Mouse (Mus musculus): ENCODE measurements around the gene Dusp12.

DNA sequence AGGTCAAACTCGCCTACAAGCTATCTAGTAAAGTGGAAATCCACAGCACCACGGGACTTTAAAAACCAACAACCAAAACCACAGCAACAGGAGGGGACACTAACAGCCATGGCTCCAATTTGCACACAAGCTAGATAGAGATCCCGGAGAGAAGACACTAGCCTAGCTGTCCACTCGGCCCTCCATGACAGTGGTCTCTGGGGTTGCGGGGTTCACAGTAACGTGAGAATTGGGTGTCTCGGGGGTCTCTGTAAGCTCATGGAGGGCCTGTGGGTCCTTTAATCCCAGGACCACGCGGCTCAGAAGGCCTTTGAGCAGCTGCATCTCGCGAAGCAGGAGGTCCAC, 21.7 kb upstream of the Dusp12 start:
- TF ChIP-seq CTCF (IDR thresholded peaks at IDR 0.05; ENCODE audit: low read depth, low read length) = no peak
- no peak for TF ChIP-seq POLR2A (IDR thresholded peaks at IDR 0.05; ENCODE audit: insufficient read depth, low read length)
